Mouse (Mus musculus): ENCODE data around the gene Rgs9.
A peak's percentile ranks its signal among the peaks of the same experiment; 100 is the strongest.
"Not testable (repeated sequence)": the region's sequence is repeated elsewhere in the genome, so short reads cannot be mapped to it uniquely, and the experiment has no call there.

Gene Rgs9

DNA sequence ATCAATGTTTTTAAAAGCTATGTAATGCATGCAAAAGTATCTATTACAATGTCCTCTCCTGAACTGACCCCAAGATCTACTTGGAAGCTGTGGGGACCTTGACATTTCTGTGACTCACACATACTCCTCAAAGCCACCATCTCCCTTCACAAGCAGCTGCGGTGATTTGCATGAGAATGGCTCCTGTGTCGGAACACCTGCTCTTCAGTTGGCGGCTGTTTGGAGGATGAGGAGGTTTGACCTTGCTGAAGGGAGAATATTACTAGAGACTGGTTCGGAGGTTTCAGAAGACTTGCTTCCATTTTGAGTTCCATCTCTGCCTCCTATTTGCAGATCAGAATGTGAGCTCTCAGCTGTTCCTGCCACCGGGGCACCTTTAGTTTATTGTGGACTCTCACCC, 7.8 kb upstream of the Rgs9 start:
- no peak for DNase-seq (ENCODE audit: low spot score)

DNA sequence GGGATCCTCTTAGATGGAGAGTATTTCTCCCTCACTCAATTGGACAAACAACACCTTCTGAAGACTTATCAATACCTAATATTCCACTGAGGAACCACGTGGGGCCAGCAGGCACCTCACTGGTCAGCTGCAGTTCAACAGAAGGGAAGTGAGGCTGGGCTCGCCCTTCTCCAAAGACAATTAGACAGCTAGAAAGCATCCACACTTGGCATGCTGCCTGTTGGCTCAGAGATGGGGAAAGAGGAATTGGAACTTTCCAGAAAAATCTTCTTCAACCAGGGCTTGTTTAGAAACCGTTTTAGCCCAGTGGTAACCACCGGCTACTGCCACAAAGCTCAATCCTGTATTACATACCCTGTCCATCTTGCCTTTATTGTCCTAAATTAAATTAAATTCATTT, 4.4 kb upstream of the Rgs9 start:
- DNase-seq (ENCODE audit: low spot score) = peak; percentile 67

DNA sequence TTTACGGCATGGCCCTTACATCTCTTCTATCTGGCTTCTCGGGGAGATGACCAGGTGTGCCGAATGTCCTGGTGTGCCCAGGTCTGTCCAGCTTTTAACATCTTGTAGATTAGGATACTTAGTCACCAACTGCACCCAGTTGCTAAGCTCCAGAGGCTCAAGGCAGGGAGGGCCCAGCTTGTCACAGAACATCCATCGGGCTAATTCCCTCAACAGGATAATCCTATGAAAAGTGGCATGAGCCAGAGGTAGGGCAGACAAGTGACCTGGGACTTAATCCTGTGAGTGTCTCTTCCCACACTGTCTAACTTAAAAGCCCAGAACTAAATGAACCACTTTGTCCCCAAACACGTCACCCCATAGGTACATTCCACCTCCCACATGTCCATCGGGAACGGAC, 898 bp downstream of the Rgs9 start:
- no peak for DNase-seq (ENCODE audit: low spot score)

DNA sequence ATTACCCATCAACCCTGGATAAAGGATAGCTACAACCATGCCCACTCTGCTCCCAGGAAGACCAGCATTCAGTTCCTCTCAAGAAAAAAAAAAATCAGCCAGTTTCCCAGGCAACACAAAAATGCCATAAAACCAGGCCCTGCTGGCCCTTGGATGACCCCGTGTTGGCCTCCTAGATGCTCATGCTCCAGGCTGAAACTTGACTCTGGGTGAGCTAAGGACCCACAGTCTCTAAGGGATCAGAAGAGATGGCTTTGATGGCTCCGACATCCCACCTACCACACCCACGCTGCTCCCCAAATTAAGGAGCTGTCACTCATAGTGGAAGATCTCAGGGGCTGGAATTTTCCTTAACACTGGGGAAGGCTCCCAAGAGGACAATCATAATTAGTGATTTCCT, 5.9 kb downstream of the Rgs9 start:
- DNase-seq (ENCODE audit: low spot score) = no peak

DNA sequence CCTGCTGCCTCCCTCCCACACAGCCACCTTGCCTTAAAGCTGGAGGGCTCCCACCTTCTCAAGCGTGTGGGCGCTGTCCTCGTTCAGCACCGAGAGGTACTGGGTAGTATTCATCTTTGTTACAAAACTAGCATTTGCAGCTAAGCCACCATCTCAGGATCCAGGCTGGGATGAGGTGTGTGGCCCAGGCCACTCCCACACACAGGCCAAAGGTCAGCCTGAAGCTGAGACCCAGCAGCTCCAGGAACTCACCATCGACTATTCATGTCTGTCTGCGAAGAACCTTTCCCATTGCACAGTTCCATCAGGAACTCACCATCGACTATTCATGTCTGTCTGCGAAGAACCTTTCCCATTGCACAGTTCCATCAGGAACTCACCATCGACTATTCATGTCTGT, 8.6 kb downstream of the Rgs9 start:
- not testable (repeated sequence) for DNase-seq (ENCODE audit: low spot score)

DNA sequence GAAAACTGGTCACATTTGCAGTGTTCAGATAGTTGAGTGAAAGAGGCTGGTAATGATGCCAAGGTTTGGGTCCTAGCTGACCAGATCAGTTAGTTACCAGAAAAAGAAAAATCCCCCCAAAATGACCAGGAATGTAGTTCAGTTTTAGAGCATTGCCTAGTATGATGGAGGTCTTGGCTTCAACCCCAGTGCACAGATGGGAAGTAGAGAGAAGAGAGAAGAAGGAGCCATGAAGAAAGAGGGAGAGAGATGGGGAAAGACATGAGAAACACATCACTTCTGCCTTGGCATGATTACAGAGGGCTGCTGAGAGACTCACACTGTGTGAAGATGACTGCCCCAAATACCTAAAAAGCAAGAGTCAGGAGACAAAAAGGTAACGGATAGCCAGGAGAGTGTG, 13.1 kb downstream of the Rgs9 start:
- no peak for DNase-seq (ENCODE audit: low spot score)

DNA sequence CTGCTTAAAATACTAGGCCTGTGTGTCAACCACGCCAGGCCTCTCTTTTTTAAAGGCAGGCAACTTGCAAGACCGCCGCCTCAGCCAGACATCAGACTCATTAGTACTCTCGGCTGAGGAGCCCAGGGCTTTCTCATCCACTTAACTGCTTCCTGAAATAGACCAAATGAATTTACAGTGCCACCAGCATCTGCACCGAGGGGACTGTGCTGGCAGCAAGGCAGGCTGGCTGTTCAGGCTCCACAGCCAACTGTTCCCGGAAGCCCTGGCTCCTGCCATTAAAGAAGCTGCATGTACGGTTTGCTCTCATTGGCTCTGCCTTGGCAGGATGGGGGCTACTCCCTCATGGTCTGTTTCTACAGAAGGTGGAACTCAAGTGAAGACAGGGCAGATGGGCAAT, 19.7 kb downstream of the Rgs9 start:
- DNase-seq (ENCODE audit: low spot score) = no peak

DNA sequence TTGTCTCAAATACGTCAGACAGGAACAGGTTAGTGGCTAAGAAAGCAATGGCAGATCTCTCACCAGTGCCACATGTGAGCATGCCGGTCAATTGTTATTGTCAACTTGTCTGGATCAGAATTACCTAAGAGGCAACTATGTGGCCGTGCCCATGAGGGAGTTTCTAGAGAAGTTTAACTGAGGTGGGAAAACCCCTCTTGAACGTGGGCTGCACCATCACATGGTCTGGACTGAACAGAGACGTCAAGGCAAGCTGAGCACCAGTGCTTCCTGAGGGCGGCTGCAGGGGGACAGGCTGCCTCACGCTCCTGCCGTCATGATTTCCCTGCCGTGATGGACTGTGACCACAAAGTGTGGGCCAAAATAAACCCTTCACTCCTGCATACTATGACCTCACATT, 26.5 kb downstream of the Rgs9 start:
- DNase-seq (ENCODE audit: low spot score) = no peak

DNA sequence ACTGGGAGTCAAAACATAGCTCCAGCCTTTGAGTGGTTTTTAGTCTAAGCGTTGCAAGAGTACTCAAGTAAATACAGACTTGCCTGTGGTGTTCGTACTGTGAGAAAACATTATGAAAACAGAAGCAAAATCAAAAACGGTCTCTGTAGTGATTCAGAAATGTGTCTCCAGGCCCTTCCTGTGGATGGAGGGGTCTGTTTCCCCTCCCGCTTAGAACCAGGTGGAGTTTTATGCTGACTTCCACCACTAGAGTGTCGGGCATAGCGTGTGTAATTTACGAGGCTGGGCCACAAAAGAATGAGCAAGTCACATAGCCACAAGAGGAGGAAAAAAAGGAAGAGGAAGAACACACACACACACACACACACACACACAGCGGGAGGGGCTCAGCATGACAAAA, 27.6 kb downstream of the Rgs9 start:
- peak; percentile 12 for DNase-seq (ENCODE audit: low spot score)

DNA sequence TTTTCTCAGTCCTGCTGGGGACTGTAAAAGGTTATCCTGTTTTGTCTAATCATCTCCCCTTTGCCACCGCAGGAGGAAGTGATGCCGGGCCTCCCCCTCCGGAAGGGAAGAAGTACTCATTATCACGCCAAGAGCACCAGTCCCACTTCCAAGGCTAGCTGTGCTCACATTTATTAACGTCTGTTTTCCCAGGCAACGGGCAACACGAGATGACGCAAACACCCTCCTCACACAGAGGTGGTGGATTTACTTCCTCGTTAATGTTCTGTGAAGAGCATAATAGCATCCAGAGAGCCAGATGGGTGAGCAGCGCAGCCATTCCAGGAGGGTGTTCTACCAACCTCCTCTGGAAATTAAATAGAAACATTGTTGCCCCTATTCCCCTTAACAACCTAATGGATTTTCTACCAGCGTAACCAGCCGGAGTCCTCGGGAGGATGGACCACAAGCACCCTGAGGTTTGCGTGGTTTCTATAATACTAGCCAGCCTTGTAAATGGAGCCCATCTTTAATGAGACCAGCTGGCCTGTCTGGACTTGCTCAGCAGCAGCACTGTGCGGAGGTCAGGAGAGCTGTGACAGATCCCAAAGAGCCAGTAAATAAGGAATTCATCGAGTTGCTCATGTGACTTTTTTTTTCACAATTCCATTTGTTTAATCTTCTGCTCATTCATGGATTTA, 28.1 kb downstream of the Rgs9 start:
- peak; percentile 50 for DNase-seq (ENCODE audit: low spot score)

DNA sequence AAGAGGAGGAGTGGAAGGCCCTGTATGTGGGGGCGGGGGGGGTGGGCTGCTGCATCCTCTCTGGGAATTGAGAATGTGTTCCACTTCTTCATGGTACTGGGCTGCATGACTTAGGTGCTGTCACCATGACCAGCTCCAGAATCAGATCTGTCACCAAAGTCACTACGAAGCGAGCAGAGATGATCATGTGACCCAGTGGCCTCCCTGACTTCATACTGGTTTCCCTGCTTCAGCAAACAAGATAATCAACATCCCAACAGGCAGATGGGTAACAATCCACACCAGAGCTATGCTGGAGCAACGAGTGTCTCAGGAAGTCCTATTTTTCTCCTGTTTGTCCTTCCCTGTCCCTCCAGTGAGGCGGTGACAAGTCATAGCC, 28.7 kb downstream of the Rgs9 start:
- DNase-seq (ENCODE audit: low spot score) = no peak

DNA sequence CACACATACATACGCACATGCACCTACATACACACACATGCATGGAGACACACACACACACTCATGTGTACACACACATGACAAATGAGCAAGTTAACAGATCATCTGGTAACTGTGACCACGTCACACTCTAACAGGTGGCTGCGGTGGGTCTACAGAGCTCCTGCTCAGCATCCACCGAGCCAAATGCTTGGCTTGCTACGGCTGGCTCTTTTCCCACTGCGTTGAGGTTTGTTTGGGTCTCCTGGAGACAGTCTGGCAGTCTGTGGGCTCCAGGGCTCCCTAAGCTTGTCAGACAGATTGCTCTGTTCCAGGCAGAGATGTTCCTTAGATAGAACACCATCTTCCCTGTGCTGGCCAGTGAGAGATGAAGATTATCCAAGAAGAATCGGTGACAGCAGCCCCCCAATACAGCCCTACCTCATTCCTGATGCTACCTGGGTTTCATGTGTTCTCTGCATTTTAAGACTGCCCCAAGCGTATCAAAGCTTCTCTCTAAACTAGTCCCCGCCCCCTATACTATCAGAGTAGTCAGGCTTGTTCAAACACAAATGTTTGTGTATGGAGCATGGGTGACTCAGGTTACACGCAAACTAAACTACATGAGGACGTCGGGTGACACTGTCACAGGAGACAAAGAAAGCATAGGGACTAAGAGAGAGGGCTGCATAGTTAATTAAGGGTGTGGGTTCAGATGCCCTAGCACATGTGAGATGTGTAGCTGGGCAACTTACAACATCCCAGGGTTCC, 31.6 kb downstream of the Rgs9 start:
- DNase-seq (ENCODE audit: low spot score) = peak; percentile 20

DNA sequence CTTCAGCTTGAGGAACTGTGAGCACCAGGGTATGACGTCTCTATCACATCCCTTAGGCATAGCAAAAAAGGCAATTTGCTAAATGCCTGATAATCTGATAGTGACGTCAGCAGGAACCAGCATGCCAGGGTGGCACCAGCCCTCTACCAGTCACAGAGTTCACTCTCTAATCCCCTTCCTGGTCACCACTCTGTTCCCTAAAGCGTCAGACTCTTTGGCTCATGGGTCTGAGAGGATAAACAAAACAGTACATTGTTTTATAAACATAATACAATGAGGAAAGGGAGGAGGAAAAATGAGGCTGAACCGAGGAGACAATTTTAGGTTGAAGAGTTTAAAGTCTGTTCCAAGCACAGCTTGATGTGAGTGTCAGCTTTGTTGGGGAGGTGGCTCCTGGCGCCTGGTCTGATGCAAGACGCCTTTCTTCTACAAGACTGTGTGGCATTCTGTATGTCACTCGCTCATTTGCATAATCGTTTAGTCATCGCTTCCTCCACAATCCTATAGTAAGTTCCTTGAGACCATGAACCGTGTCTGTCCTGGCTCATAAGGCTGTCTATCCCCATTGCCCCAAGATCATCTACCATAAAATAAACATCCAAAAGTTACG, 33.7 kb downstream of the Rgs9 start:
- DNase-seq (ENCODE audit: low spot score) = no peak

DNA sequence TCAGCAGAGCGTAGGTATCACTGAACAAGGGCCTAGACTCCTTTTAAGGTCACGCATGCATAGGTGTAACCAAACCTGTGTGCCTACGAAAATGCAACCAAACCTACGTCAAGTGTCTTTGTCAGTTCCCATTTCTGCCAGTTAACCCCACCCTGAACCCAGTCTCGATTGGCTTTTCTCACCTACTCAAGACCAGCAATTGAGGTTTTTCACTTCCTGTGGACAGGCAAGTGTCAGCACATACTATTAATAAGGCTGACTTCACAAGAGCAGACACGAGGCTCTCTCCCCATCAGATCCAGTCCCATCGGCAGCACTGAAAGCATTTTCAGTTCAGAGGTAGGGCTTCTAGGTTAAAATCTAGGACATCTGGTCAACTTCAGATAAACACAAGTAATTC, 37.4 kb downstream of the Rgs9 start:
- no peak for DNase-seq (ENCODE audit: low spot score)

DNA sequence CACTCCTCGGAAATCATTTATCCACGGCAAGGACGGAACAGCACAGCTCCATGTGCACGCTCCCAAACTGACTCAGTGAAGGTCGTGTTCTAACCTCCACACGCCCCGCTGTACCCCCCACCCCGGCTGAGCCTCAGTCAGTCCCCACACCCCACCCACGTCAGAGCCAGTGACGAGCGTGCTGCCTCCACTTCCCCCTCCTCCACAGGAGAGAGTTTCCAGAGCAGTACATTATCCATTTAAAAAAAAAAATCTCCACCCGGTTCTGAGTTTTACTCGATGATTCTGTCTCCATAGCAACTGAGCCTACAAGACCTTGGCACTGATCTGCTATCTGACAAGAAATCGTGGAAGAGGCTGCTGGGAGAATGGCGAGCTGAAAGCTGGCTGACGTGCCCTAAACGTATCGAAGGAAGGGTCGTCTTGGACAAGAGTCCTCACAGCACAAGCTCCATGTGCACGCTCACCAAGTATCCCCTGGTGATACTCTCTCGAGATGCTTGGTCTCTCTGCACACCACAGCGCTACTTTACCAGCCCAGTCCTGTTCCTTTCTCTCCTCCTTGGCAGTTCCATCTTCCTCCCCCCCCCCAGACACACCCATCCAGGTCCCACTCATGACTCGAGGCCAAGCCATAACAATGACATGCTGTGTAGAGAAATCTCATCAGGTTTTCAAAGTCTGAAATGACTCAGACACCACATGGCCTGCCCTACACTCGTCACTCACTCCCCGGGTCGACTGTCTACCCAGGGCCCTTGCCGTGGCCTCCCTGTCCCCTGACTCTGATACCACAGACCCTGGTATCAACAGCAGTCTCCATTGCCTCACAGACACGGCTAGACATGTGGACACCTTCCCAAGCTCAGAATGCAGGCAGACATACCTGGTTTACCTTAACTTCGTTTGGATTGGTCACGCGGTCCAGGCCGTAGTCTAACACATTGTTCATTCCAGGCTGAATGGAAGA, 38.7 kb downstream of the Rgs9 start:
- DNase-seq (ENCODE audit: low spot score) = no peak

DNA sequence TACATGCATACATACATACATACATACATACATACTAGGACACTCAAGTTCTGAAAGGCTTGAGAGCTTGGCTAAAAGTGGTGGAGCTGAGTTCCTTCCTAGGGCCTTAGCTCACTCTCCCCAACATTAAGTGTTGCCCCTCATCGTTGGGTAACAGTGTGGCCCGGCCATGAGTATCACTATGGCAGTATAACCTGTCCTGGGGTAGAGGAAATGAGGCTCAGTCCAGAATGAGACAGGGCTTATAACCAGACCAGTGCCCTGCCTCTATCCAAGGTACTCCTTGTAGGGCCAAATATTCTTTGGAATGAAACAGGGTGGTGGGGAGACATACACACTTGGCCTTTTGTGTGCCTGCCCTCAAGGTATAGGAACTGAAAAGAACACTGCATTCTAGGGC, 40.1 kb downstream of the Rgs9 start:
- DNase-seq (ENCODE audit: low spot score) = no peak

DNA sequence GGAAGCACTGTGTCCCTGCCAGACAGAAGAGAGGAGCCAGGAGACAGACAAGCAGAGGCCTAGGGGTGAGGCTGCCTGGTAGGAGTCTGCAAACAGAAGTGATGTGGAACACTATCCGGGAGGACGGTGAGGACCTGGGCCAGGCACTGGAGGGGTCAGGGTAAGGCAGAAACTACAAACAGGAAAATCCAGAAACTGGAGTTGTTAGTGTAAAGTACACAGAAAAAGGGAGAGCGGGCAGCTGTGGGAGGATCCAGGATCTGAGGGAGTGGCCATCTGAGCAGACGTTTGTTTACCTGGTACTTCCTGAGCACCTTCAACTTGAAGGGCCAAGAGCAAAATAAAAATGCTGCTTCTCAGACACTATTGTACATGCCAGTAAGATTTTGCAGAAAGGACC, 42.9 kb downstream of the Rgs9 start:
- DNase-seq (ENCODE audit: low spot score) = peak; percentile 25

DNA sequence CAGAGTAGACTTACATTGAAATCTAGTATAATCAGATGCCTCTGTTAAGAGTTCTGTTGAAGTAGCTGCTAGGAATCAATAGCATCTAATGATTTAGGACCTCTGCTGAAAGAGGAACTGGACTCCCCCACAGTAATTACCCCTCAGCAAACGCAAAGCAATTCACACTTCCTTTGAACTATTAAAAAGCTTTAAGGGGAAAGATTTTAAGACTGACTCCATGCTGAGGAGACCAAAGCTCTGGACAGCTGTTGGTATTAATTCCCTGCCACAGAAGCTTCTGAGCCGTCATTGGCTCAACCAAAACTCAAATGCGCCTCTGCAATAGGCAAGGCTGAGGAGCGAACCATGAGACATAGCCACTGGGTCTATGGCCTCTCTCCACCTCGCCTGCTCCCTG, 45.4 kb downstream of the Rgs9 start:
- no peak for DNase-seq (ENCODE audit: low spot score)

DNA sequence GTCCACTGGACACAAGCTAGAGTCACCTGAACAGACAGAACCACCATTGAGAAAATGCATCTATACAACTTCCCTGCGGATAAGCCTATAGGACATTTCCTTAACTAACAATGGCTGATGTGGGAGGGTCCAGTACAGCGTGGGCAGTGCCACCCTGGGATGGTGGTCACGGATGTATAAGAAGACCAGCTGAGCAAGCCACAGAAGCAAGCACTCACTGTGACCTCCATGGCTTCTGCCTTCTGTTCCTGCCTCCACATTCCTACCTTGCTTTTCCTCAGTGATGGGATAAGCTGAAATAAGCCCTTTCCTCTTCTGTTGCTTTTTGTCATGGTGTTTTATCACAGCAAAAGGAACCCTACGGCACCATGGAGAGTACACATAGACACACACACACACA, 47.4 kb downstream of the Rgs9 start:
- no peak for DNase-seq (ENCODE audit: low spot score)

DNA sequence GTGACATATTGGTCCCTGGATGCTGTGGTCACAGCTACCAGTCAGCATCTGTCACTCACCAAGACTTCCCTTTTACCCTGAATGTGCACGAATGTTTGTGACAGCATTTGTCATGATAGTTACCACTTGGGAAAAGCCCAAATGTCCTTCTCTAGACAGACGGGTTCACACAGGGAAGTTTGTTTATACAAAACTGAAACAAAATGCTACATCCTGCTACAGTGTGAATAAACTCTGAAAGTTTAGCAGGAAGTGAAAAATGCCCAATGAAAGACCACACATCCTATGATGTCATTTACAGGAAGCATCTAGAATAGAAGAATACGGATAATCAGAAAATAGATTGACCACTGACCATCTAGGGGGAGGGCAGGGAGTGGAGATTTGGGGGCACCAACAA, 51.0 kb downstream of the Rgs9 start:
- no peak for DNase-seq (ENCODE audit: low spot score)

DNA sequence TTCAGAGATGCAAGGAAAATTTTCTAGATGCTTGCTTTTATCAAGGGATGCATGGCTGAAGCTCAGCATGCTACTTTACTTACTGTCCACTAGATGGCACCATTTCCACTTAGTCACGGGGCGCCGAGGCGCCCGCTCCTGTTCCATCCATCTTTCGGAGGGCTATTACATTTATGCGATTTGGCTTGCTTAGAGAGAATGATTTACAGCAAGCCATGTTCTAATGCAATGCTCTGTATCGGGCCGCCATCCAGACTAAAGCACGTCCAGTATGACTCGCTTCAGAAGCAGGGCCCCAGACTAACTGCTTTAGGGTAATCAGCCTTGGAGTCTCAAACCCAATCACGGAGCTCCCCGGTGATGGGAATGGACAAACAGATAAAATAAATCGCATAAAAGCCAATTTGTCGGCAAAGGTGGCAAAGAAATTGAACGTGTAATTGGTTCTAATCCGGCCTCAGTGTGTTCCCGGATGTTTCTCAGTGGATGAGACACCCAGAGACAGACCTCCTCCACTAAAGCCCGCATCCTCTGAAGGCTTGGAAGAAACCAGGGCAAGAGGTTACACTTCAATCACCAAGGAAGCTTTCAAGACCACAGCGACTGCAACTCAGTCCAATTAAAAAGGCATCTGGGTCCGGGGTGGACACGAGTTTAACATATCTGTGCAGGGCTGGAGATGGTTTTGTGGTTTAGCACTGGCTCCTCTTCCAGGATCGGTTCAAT, 53.1 kb downstream of the Rgs9 start:
- DNase-seq (ENCODE audit: low spot score) = peak; percentile 26

DNA sequence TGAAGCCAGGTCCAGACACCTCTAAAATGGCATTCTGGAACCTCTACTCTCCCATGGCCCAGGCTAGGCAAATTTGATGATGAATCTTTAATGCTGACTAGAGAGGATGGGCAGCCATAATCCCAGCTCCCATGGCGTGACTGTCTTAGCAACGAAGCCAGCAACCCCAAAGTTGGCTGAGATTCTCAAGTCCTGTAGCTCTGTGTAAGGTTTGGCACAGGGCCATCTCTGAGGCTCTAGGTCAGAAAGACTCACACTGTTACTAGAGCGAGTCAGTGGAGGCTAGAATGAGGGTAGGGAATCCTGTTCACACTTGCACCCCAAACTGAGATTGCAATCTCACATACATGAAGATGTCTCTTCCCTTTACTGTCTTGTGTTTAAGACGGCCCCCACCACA, 57.8 kb downstream of the Rgs9 start:
- no peak for DNase-seq (ENCODE audit: low spot score)
